Mouse (Mus musculus) retina, embryonic 14.5 days (tissue): Measurements from ENCODE around the gene Gm44805.

Experiments
- DNase-seq: peaks from one replicate; pipeline ENCODE4 v3.0.0-alpha.2; 2015; ENCODE audit warnings: low spot score

The Gm44805 gene

GRCm38 (mm10) chr7:19677872-19678271, 3.4 kb downstream of the Gm44805 start, which contains the start of gene Apoc2:
Gene Apoc2 (minus strand): TSS chr7:19677941.
- DNase-seq: no peak

- DNase-seq: no peak
These were observed 4.6 kb downstream of the Gm44805 start for GRCm38 (mm10) chr7:19676662-19677061.

DNA sequence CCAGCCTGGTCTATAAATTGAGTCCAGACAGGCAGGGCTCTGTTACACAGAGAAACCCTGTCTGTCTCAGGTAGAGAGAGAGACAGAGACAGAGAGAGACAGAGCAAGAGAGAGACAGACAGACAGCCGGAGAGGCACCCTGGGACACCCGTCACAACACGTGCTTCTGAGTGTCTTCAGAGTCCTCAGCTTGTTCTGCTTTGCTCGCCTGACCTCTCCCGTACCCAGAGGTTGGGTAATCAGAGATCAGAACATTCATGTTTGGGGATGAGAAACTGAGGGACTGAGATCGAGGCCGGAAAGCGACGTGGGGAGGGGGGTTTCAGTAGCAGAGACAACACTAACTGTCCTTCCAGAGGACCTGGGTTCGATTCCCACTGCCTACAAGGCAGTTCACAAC, 5.4 kb downstream of the Gm44805 start:
- no peak for DNase-seq

DNA sequence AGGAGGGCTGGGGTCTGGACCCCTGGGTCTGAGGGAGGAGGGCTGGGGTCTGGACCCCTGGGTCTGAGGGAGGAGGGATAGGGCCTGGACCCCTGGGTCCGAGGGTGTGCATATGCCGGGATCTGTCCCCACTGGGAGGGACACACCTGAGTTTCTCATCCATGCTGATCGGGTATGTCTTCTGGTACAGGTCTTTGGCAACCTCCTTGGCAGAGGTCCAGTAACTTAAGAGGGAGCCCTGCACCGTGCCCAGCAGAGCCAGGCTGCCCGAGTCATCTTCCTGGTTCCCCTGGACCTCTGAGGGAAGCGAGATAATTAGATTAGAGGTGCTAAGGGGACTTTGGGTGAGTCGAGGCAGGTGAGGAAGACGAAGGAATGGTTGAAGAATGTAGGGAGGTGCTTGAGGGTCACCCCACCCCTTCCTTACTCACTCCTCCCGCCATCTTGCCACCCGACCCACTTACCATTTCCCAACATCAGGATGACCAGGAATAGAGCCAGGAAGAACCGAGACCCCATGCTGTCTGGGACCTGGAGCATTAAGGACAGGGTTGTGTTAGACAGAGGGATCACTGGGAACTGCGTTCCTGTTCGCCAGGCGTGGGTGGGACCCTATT, 8.0 kb downstream of the Gm44805 start:
- DNase-seq: no peak

DNA sequence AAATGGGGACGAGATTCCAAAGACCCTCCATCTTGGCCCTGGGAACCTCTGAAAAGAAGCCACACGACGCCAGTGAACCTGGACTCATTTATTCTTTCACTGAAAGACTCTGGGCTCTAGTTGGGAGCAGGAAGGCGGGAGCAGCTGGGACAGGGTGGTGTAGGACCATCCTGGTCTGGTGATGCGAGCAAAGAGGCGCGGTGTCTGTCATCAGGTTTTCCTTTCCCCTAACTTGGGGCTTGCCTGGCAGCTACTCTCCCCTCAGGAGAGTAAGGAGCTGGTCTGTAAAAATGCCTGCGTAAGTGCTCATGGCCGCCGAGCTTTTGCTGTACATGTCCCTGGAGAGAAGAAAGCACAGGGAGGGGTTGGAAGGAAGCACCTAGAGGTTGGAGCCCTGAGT, 9.7 kb downstream of the Gm44805 start:
- DNase-seq: no peak

GRCm38 (mm10) chr7:19668947-19669721, 12.1 kb downstream of the Gm44805 start:
- DNase-seq: peak; percentile 97

DNA sequence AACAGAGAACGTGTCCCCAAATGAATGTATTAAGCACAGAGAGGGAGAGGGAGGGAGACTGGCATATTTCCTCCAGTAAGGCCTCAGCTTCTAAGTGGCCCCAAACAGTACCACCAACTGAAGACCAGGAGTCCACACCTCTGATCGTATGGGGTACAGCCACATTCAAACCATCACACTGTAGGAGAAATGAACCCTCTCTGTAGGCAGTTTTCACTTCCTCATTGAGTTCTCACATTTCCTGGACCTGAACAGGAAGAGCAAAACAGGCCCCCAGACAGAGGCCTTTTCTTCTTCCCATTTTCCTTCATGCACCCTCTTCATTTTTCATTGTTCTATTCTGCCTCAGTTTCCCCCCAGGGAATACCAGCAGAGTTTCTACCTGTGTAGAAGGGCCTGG, 13.8 kb downstream of the Gm44805 start:
- no peak for DNase-seq

- DNase-seq: peak; percentile 12
These were observed 14.5 kb downstream of the Gm44805 start for GRCm38 (mm10) chr7:19666750-19667149.

GRCm38 (mm10) chr7:19664955-19665841, 16.0 kb downstream of the Gm44805 start, which contains the start of gene Clptm1:
Gene Clptm1 (minus strand): TSS chr7:19665033.
- DNase-seq: peak; percentile 98

- DNase-seq: no peak
These were observed 16.7 kb downstream of the Gm44805 start for GRCm38 (mm10) chr7:19664455-19664954.

GRCm38 (mm10) chr7:19663940-19664339, 17.3 kb downstream of the Gm44805 start:
- DNase-seq: no peak

- no peak for DNase-seq
These were observed 28.6 kb downstream of the Gm44805 start for GRCm38 (mm10) chr7:19652614-19653013.

DNA sequence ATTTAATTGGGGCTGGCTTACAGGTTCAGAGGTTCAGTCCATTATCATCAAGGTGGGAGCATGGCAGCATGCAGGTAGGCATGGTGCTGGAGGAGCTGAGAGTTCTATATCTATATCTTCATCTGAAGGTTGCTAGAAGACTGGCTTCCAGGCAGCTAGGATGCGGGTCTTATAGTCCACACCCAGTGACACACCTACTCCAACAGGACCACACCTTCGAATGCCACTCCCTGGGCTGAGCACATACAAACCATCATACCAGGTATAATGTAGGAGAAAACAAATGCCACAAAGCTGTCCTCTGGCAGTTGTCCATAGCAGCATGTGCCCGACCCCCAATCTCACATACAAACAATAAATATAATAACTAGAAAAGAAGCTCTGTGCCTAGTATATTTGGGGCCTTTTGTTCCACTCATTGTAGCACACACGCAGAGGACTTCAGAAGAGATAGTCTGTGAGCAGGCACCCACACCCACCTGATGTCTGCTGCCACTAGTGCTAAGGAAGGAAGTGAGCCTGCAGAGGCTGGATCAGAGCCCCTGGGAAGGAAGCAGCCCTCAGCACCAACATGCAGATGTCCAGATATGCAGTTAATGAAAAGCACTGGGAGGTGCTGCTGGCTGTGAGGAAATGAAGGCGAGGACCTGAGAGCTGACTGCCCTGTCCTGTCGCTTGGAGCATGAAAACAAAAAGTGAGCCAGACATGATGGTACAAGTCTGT, 30.0 kb downstream of the Gm44805 start:
- no peak for DNase-seq

DNA sequence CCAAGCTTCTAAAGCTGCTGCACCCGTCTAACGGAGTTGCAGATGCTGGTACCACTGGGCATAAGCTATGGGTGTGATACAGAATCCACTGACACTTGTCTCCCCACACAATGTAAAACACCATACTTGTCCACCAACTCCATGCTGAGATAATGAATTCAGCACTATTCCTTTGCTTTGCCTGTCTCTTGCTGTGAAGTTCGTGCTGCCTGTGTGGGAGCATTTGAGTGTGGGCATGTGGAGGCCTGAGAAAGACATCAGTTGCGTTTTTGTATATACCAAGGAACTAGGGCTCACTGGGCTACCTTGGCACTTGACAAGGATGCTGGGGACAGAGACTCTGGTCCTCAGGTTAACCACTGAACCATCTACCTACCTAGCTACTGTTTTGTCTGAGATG, 40.0 kb downstream of the Gm44805 start:
- DNase-seq: no peak

- no peak for DNase-seq
These were observed 46.0 kb downstream of the Gm44805 start for GRCm38 (mm10) chr7:19635074-19635827.

GRCm38 (mm10) chr7:19634591-19634990, 46.6 kb downstream of the Gm44805 start:
- DNase-seq: no peak

DNA sequence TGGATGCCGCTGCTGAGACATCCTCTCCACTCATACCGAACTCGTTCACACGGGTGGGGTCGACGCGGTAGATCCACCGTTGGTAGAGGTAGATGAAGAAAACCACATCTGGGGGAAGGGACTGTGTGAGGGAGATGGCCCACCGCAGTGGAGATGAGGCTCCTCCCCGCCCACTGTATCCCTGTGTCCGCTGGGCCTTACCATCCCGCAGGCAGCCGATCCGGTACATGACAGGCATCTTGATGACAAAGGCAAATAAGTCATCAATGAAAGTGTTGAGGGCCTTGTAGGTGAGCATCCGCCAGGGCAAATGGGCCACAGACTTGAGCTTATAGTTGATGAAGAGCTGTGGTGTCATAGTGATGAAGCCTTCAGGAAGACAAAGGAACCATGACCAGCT, 47.4 kb downstream of the Gm44805 start:
- DNase-seq: no peak

GRCm38 (mm10) chr7:19633197-19633596, 48.0 kb downstream of the Gm44805 start:
- DNase-seq: no peak

- no peak for DNase-seq
These were observed 48.5 kb downstream of the Gm44805 start for GRCm38 (mm10) chr7:19632720-19633119.

DNA sequence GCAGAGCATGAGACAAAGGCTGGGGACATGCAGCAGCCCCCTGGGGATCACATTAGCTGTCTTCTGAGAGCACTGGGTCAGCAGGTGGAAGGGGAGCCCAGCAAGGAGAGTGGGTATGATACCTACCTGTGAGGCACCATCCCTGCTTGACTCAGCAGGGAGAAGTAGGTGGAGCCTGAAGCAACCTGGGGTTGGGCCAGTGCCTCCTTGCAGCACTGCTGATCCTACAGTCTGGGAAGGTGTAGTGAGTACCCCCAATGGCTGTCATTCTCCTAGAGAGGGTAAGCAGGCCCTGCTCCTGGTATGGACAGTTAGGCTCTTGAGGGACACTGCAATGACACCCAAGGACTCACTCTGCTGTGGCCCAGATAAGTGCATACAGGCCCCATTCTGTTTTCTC, 48.9 kb downstream of the Gm44805 start:
- no peak for DNase-seq

GRCm38 (mm10) chr7:19629361-19629734, 51.9 kb downstream of the Gm44805 start, which contains the start of gene Relb:
Gene Relb (minus strand): TSS chr7:19629438.
- DNase-seq: peak; percentile 88
